Mouse (Mus musculus): ENCODE data around the gene Bcl6. TPM values are rescaled to one million over a fixed set of nuclear protein-coding genes. Genes with fewer than 3 reads are reported as not detected.

Gene Bcl6
- polyA plus RNA-seq, 1 experiment from 2014 or later = 0.40 TPM

DNA sequence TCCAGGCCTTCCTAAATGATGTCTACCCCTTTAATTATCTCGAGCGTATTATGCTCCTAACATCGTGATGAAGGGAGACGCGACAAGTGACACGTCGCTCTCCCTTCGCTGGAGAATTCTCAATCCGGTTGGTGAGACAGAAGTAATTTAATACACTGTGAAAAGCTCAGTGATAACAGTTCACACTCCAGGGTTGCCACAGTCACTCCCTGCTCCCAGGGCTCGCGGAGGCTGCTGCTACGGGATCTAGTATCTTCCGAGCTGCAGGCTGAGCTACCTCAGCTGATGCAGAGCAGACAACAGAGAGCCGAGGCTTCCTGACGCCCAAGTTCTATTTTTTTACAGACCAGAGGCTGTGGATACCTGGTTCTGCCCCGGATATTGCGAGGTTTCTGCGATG lies 57.4 kb downstream of the Bcl6 start:
- WGBS (ENCODE audit: insufficient replicate concordance) = 40% methylated on average over 18 of the region's 18 CpGs
- no peaks in the 10 kb centered on the region for H3K9me3 ChIP-seq (replicated peaks; ENCODE audit: control insufficient read depth, low read length)
- H3K4me3 ChIP-seq (ENCODE audit: low read depth, low read length) = no peak overlapping the region
- peaks cover 3% of the 10 kb centered on the region; the same call in 1 of the 2 replicates for H3K4me1 ChIP-seq (ENCODE audit: control insufficient read depth, insufficient read depth, low read length)
- no peak overlapping the region for H3K27ac ChIP-seq (ENCODE audit: low read depth, low read length)
- no peaks in the 10 kb centered on the region for H3K36me3 ChIP-seq (ENCODE audit: control insufficient read depth, insufficient read depth, low read length)
- peaks cover 6% of the 10 kb centered on the region; the same call in 1 of the 2 replicates for H3K27me3 ChIP-seq (ENCODE audit: control insufficient read depth, insufficient read depth, low read length)
- no peak overlapping the region for H3K9ac ChIP-seq (ENCODE audit: low read depth, low read length)
- no peak for ATAC-seq (replicated peaks; ENCODE audit: insufficient number of reproducible peaks, low FRiP score, low TSS enrichment)
- peak overlapping the region; percentile 52 for H3K4me2 ChIP-seq

DNA sequence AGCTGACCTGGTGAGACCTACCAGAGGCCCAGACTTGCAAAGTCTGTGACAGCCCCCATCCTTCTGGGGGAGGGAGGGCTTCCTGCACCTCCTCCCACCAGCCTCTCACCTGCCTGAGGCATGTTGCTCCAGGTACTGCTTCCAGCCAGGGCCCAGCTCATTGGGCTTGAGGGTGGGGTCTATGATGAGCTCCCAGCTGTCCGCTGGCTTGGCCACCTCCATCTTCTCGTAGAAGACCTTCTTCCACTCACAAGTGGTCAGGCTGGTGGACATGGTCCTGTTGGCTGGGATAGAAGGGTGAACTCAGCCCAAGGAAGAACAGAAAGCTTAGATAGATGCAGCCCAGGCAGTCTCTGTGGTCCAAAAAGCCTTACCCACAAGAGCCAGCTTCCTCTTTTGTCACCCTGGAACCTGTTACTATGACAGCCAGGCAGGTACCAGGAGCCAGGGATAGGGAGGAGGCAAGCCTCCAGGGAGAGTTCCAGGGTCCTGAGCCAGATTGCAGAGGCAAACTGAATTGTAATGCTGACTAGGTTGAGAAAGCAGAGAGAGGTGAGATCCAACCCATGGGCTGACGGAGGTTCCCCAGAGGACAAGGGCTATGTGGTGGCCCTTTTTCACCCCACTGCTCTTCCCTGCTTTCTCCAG lies 58.1 kb downstream of the Bcl6 start:
- Histone ChIP-seq H3K4me2 (no peak overlapping the region), H3K36me3 (ENCODE audit: control insufficient read depth, insufficient read depth, low read length) (no peaks in the 10 kb centered on the region), H3K9ac (ENCODE audit: low read depth, low read length) (no peak overlapping the region), H3K9me3 (replicated peaks; ENCODE audit: control insufficient read depth, low read length) (no peaks in the 10 kb centered on the region), H3K4me1 (ENCODE audit: control insufficient read depth, insufficient read depth, low read length) (peaks cover 3% of the 10 kb centered on the region; the same call in 1 of the 2 replicates), H3K27me3 (ENCODE audit: control insufficient read depth, insufficient read depth, low read length) (peaks cover 6% of the 10 kb centered on the region; the same call in 1 of the 2 replicates), H3K4me3 (ENCODE audit: low read depth, low read length) (no peak overlapping the region), H3K27ac (ENCODE audit: low read depth, low read length) (no peak overlapping the region)
- WGBS (ENCODE audit: insufficient replicate concordance) = 79% methylated on average over 3 of the region's 3 CpGs
- no peak for ATAC-seq (replicated peaks; ENCODE audit: insufficient number of reproducible peaks, low FRiP score, low TSS enrichment)

DNA sequence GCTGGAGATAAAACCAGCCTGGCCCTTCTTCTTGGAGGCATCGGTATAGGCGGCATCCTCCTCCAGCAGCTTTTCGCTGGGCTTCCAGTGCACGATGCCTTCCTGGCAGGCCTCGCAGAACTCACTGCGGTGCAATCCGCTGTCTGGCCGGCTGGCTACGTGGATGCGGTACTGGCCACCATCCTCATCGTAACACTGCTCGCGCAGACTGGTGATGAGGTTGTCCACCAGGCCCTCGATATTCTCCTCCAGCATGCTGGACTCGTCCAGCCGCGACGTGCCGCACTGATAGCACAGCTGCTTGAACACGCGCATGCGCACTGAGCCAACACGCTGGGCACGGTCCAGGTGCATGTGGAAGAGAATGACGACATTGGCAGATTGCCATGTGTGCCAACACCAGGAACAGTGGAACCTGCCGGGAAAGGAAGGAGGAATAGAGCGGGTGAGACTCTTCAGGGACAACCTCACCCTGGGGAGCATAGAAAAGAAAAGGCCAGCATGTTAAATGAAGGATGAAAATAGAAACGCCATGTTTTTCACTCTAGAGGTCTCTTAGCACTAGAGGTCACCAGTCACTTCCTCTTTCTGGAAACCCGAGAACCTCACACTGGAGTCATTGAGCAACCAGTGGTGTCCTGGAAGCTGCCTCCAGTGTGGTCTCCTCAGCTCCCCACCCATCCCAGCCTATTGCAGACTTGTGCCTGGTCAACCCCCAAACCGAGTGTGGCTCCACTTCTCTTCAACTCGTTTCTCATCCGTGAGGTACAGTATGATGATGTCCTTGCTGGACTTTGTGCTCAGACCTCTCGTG lies 61.1 kb downstream of the Bcl6 start:
- Histone ChIP-seq H3K36me3 (ENCODE audit: control insufficient read depth, insufficient read depth, low read length) (no peaks in the 10 kb centered on the region), H3K27ac (ENCODE audit: low read depth, low read length) (no peak overlapping the region), H3K9ac (ENCODE audit: low read depth, low read length) (no peak overlapping the region), H3K4me2 (no peak overlapping the region), H3K4me1 (ENCODE audit: control insufficient read depth, insufficient read depth, low read length) (peaks cover 3% of the 10 kb centered on the region; the same call in 1 of the 2 replicates), H3K9me3 (replicated peaks; ENCODE audit: control insufficient read depth, low read length) (no peaks in the 10 kb centered on the region), H3K27me3 (ENCODE audit: control insufficient read depth, insufficient read depth, low read length) (peaks cover 6% of the 10 kb centered on the region; the same call in 1 of the 2 replicates), H3K4me3 (ENCODE audit: low read depth, low read length) (no peak overlapping the region)
- no peak for ATAC-seq (replicated peaks; ENCODE audit: insufficient number of reproducible peaks, low FRiP score, low TSS enrichment)
- WGBS (ENCODE audit: insufficient replicate concordance) = 87% methylated on average over 33 of the region's 33 CpGs

DNA sequence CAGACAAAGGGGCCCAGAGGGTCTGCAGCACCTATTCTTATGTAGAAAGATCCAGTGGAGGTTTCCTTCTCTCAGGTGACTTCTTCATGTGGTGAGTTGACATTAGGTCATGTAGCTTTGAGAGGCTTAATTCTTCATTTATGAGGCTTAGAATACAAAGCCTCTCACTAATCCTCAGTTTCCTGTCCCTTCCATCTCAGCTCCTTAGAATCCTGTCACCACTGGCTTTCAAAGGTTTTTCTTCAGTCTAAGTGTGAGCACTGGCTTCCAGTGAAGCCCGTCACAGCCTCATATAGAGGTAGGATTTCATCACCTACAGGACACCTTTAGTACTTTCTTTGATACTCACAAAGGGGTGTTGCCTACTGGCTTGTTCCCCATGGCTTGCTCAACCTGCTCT lies 65.7 kb downstream of the Bcl6 start:
- Histone ChIP-seq H3K9me3 (replicated peaks; ENCODE audit: control insufficient read depth, low read length) (no peaks in the 10 kb centered on the region), H3K4me2 (no peak overlapping the region), H3K27me3 (ENCODE audit: control insufficient read depth, insufficient read depth, low read length) (no peaks in the 10 kb centered on the region), H3K4me3 (ENCODE audit: low read depth, low read length) (no peak overlapping the region), H3K27ac (ENCODE audit: low read depth, low read length) (no peak overlapping the region), H3K4me1 (ENCODE audit: control insufficient read depth, insufficient read depth, low read length) (no peaks in the 10 kb centered on the region), H3K36me3 (ENCODE audit: control insufficient read depth, insufficient read depth, low read length) (no peaks in the 10 kb centered on the region), H3K9ac (ENCODE audit: low read depth, low read length) (no peak overlapping the region)
- ATAC-seq (replicated peaks; ENCODE audit: insufficient number of reproducible peaks, low FRiP score, low TSS enrichment) = no peak
- 76% methylated on average over 1 of the region's 1 CpGs for WGBS (ENCODE audit: insufficient replicate concordance)

DNA sequence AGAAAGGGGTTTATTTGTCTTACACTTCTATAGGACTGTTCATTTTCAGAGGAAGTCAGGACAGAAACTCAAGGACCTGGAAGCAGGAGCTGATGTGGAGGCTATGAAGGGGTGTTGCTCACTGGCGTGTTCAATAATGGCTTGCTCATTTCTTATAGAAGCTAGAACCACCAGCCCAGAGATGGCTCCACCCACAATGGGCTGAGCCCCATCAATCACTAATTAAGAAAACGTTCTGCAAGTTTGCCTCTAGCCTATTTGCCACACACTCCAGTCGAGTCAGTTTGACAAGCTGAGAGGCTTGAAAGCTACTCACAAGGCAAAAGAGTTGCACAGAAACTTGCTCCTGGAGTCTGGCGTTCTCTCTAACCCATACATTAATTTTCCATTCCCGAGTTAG lies 67.0 kb downstream of the Bcl6 start:
- WGBS (ENCODE audit: insufficient replicate concordance) = 61% methylated on average over 5 of the region's 5 CpGs
- no peak overlapping the region for H3K4me2 ChIP-seq
- ATAC-seq (replicated peaks; ENCODE audit: insufficient number of reproducible peaks, low FRiP score, low TSS enrichment) = no peak

DNA sequence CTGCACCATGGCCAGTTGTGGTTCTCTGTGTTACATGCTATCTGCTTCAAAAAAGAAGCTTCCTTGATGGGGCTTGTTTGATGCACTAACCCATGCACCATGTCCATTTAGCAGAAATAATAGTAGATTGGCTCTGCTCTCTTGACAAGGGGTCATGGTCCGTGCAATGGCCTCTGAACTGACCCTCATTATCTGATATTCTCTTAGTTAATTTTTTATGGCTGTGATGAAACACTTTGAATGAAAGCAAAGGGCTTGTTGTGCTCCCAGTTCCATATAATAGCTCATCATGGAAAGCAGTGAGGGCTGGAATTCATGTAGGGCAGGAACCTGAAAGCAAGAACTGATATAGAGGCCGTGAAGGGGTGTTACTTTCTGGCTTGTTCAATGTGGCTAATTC lies 69.2 kb downstream of the Bcl6 start:
- H3K4me2 ChIP-seq = no peak overlapping the region
- H3K9ac ChIP-seq (ENCODE audit: low read depth, low read length) = no peak overlapping the region
- ATAC-seq (replicated peaks; ENCODE audit: insufficient number of reproducible peaks, low FRiP score, low TSS enrichment) = no peak
- 73% methylated on average over 2 of the region's 2 CpGs for WGBS (ENCODE audit: insufficient replicate concordance)
- no peak overlapping the region for H3K27ac ChIP-seq (ENCODE audit: low read depth, low read length)
- no peaks in the 10 kb centered on the region for H3K27me3 ChIP-seq (ENCODE audit: control insufficient read depth, insufficient read depth, low read length)
- H3K36me3 ChIP-seq (ENCODE audit: control insufficient read depth, insufficient read depth, low read length) = no peaks in the 10 kb centered on the region
- no peaks in the 10 kb centered on the region for H3K4me1 ChIP-seq (ENCODE audit: control insufficient read depth, insufficient read depth, low read length)
- H3K4me3 ChIP-seq (ENCODE audit: low read depth, low read length) = no peak overlapping the region
- H3K9me3 ChIP-seq (replicated peaks; ENCODE audit: control insufficient read depth, low read length) = no peaks in the 10 kb centered on the region

More for the DNA sequence above, 67.0 kb downstream of the Bcl6 start:
- no peak overlapping the region for H3K27ac ChIP-seq (ENCODE audit: low read depth, low read length)
- no peak overlapping the region for H3K4me3 ChIP-seq (ENCODE audit: low read depth, low read length)
- H3K9ac ChIP-seq (ENCODE audit: low read depth, low read length) = no peak overlapping the region
- no peaks in the 10 kb centered on the region for H3K4me1 ChIP-seq (ENCODE audit: control insufficient read depth, insufficient read depth, low read length)
- H3K36me3 ChIP-seq (ENCODE audit: control insufficient read depth, insufficient read depth, low read length) = no peaks in the 10 kb centered on the region
- H3K9me3 ChIP-seq (replicated peaks; ENCODE audit: control insufficient read depth, low read length) = no peaks in the 10 kb centered on the region
- H3K27me3 ChIP-seq (ENCODE audit: control insufficient read depth, insufficient read depth, low read length) = no peaks in the 10 kb centered on the region

Other genes with a start within 250 kb of the Bcl6 start
- 1.3 and 1.5 TPM in 2 replicates for gene Sst, start 97.9 kb downstream of the Bcl6 start, polyA plus RNA-seq (2014; fragmentation: Nextera tagmentation; extraction: Ambion mirVana)
- not detected in 2 replicates for gene Rtp2, start 56.5 kb downstream of the Bcl6 start, polyA plus RNA-seq (2014; fragmentation: Nextera tagmentation; extraction: Ambion mirVana)
- not detected in 2 replicates for gene Gm37419, start 370 bp downstream of the Bcl6 start, polyA plus RNA-seq (2014; fragmentation: Nextera tagmentation; extraction: Ambion mirVana)